Mouse (Mus musculus) granulocyte monocyte progenitor cell, adult 5-6 weeks (primary cell): ENCODE measurements around the gene Slc6a21. TPM values are rescaled to one million over a fixed set of nuclear protein-coding genes. Genes with fewer than 3 reads are reported as not detected.
A peak's percentile ranks its signal among the peaks of the same experiment; 100 is the strongest.

Source experiments
- ATAC-seq: replicated peaks from 2 replicates; pipeline ENCODE4 v1.8.0; 2016; ENCODE audit warnings: mild to moderate bottlenecking, moderate TSS enrichment, inconsistent platforms; ENCODE audit not compliant: poor library complexity, severe bottlenecking
- total RNA-seq, 2 experiments: library from RNA; stranded (forward) in 1 of 2; stranded (reverse) in 1 of 2; fragments of 200-712, 200-1000 nt in 1 of 2; fragments of >200 nt in 1 of 2; fragmentation: Nextera tagmentation in 1 of 2; gene quantifications; 2 replicates each; pipeline ENCODE4 v1.2.3; 2014 to 2017

Gene Slc6a21
- total RNA-seq (2014; fragmentation: Nextera tagmentation): not detected in 2 replicates
- total RNA-seq (2017): not detected in 2 replicates

- peak; percentile 86 for ATAC-seq
Measured at GRCm38 (mm10) chr7:45277136-45277760, at the start of gene Slc6a21. TSS of gene Slc6a21 (plus strand) at chr7:45277513.

GRCm38 (mm10) chr7:45228548-45228947 lies 48.8 kb upstream of the Slc6a21 start:
- ATAC-seq: no peak

- no peak for ATAC-seq
Measured at GRCm38 (mm10) chr7:45229046-45229445, 48.3 kb upstream of the Slc6a21 start.

GRCm38 (mm10) chr7:45229459-45230203 lies 47.7 kb upstream of the Slc6a21 start:
- ATAC-seq: peak; percentile 69

GRCm38 (mm10) chr7:45231192-45231591 lies 46.1 kb upstream of the Slc6a21 start:
- ATAC-seq: no peak

GRCm38 (mm10) chr7:45231941-45232340 lies 45.4 kb upstream of the Slc6a21 start:
- no peak for ATAC-seq

GRCm38 (mm10) chr7:45232716-45233465 lies 44.4 kb upstream of the Slc6a21 start:
- no peak for ATAC-seq

- ATAC-seq: no peak
Measured at GRCm38 (mm10) chr7:45233580-45234332, 43.6 kb upstream of the Slc6a21 start.

- no peak for ATAC-seq
Measured at GRCm38 (mm10) chr7:45234333-45234841, 42.9 kb upstream of the Slc6a21 start.

GRCm38 (mm10) chr7:45234922-45235571 lies 42.3 kb upstream of the Slc6a21 start:
- ATAC-seq: no peak

GRCm38 (mm10) chr7:45235656-45236180 lies 41.6 kb upstream of the Slc6a21 start:
- ATAC-seq: no peak

- peak; percentile 47 for ATAC-seq
Measured at GRCm38 (mm10) chr7:45237747-45238699, 39.3 kb upstream of the Slc6a21 start.

GRCm38 (mm10) chr7:45238723-45239496 lies 38.4 kb upstream of the Slc6a21 start, which contains the start of gene Cd37:
TSS of gene Cd37 (minus strand) at chr7:45239115.
- ATAC-seq: peak; percentile 69

- no peak for ATAC-seq
Measured at GRCm38 (mm10) chr7:45240109-45240508, 37.2 kb upstream of the Slc6a21 start.

- ATAC-seq: no peak
Measured at GRCm38 (mm10) chr7:45240633-45241388, 36.5 kb upstream of the Slc6a21 start, which contains the start of gene Slc6a16. TSS of gene Slc6a16 (plus strand) at chr7:45241085.

- ATAC-seq: no peak
Measured at GRCm38 (mm10) chr7:45241389-45241749, 35.9 kb upstream of the Slc6a21 start.

GRCm38 (mm10) chr7:45247666-45248065 lies 29.6 kb upstream of the Slc6a21 start:
- ATAC-seq: no peak
